Mouse (Mus musculus) small intestine, adult 2 months (tissue): Measurements from ENCODE around the gene Gnao1.

ENCODE experiments used
- CTCF ChIP-seq: fragments of 200-500 bp; IDR thresholded peaks from 2 replicates; pipeline ENCODE4 v1.5.1; 2012; ENCODE audit warnings: low read depth, mild to moderate bottlenecking, control low read depth, inconsistent platforms, low read length, moderate library complexity, mixed read lengths; ENCODE audit not compliant: insufficient replicate concordance, insufficient read length; ENCODE audit errors: extremely low read depth
- POLR2A ChIP-seq: fragments of 200-500 bp; IDR thresholded peaks from 2 replicates; pipeline ENCODE4 v1.6.1; 2012; ENCODE audit warnings: low read depth, mild to moderate bottlenecking, control low read depth, inconsistent platforms, low read length, moderate library complexity

DNA sequence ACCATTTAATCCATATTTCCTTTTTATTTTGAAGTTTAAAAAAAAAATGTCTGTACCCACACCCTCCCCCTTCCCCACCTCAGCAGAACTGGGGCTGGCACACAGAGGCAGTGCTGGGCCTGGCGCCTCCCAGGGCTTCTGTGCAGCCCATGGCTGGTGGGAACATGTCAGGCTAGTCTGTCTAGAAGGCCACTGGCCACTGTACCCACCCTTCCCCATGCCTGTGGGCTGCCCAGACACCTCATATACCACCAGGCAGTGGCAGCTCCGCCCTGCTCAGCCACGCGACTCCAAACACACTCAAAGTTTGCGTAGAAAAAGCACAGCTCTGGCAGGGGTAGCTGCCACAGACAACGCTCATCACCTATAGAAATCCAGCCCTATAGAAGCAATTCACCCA lies 158.5 kb downstream of the Gnao1 start:
- TF ChIP-seq CTCF: no peak
- no peak for TF ChIP-seq POLR2A
